Mouse (Mus musculus) cerebellum, adult 9-11 months (tissue): ENCODE data around the gene Ttyh1.
A peak's percentile ranks its signal among the peaks of the same experiment; 100 is the strongest.
"Not testable (repeated sequence)": the region's sequence is repeated elsewhere in the genome, so short reads cannot be mapped to it uniquely, and the experiment has no call there.

Experiments
- DNase-seq: peaks from one replicate; pipeline ENCODE4 v3.0.0; 2022

Ttyh1 gene

DNA sequence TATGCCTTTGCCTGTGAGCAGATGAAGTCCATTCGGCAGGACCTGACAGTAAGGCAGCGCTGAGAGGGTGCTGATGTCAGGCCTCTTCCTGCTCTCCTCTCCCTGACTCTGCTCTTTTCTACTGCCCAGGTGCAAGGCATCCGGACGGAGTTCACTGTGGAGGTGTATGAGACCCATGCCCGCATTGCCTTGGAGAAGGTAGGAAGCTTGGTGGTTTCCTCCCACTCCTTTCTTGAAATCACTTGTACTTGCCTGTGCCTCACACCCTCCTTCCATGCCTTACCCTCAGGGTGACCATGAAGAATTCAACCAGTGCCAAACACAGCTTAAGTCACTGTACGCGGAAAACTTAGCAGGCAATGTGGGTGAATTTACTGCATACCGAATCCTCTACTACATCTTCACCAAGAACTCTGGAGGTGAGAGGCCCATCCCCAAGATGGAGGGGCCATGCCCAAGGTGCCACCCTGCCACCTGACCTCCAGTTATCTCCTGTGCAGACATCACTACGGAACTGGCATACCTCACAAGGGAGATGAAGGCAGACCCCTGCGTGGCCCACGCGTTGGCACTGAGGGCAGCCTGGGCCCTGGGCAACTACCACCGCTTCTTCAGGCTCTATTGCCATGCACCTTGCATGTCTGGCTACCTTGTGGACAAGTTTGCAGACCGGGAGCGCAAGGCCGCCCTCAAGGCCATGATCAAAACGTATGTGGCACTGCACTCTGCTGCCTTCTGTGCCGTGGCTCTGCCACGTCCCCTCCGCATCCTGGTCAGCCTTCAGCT, 25.8 kb downstream of the Ttyh1 start:
- DNase-seq, result peak; percentile 41

DNA sequence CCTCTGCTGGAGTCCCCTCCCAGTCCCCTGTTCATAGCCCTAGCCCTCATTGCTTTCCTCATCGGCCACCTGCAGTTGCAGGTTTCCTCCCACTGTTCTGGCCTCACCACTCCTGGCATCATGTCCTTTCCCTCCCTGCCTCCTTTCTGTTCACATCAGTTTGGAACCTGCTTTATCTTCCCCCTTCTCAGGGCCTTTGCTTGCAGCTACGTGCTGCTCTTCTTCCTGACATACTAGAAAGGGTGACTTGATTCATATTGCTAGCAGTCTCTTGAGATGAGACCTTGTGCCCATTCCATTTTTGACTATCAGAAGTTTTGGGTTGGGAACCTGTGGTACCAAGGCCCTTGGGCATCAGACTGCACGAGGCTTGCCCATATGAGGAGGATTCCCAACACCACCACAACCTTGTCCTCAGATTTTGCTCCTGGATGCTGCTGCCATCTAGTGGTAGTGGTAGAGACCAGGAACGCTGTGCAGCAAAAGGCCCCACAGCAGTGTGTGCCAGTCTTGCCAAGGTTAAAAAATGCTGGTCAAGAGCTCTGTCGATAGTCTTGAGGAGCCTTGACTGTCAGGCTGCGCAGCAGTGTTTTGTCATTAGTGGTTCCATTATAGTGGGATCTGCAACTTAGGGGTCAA, 26.5 kb downstream of the Ttyh1 start:
- DNase-seq, result peak; percentile 74

DNA sequence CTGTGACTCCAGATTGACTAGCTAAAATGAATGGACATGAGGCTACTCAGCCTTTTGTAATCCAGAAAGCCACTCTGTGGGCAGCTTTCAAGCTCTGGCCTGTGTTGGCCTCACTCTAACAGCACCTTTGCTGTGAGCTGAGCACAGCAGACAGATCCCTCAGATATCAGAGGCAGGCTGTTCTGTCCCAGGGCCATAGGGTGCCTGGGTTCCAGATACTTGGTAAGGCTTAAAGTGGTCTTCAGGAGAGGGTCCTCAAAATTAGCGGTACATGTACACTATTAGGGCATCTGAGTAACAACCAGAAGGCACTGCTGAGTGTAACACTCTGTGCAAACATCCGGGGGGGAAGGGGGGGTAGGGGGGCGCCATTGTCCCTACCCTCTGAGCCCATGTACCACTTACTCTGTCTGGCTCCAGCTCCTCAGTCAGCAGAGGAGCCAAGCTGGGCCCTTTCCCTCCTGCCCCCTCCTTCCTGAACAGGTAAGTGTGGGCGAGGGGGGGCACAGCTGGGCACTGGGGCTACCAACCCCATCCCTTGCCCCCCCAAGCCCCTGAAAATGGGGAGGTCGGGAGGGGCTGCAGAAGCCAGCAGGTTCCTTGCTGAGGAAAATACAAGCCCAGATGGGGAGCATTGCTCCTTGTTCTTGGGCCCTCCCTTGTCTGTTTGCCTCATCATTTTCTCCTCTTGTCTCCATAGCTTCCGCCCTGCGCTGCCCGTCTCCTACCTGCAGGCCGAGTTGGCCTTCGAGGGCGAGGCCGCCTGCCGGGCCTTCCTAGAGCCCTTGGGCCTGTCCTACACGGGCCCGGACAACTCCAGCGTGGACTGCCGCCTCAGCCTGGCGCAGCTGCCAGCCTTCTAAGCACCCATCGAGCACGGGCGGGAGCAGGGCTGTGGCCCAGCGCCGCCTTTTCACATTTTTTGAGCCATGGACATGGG, 27.3 kb downstream of the Ttyh1 start:
- peak; percentile 65 for DNase-seq

DNA sequence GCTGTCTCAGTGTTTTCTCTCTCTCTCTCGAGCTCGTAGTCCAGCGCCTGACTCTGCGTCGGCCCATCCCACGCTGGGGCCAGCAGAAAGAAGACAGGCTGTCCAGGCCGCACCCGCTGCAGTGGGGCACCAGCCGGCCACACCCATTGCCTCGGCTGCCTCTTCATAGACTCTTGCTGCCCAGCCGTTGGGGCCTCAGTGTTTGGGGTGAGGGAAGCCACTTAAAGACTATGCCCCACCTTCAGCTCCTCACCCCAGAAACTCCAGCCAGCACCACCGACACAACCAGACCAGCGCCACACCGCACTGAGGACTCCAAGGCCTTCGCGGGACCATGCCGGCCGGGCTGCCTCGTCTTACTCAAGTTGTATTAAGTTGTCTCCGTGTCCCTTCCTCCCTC, 28.2 kb downstream of the Ttyh1 start:
- peak; percentile 55 for DNase-seq

DNA sequence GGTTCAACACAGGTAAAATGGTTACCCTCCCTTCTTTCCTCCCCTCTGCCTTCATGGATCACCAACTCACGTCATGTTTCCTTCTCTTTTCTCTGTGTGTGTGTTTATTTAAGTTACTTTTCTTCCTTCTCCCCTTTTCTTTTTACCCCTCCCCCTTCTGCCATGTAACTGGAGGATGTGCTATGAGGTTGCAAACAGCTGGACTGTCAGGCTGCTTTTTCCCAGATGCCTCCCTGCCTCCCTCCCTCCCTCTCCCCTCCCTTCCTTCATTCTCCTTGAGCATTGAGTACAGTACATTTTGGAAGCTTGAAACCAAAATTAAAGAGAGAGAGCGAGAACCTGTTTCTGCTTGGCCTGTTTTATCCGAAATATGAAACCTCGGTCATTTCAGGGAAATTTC, 28.6 kb downstream of the Ttyh1 start:
- DNase-seq, result no peak

DNA sequence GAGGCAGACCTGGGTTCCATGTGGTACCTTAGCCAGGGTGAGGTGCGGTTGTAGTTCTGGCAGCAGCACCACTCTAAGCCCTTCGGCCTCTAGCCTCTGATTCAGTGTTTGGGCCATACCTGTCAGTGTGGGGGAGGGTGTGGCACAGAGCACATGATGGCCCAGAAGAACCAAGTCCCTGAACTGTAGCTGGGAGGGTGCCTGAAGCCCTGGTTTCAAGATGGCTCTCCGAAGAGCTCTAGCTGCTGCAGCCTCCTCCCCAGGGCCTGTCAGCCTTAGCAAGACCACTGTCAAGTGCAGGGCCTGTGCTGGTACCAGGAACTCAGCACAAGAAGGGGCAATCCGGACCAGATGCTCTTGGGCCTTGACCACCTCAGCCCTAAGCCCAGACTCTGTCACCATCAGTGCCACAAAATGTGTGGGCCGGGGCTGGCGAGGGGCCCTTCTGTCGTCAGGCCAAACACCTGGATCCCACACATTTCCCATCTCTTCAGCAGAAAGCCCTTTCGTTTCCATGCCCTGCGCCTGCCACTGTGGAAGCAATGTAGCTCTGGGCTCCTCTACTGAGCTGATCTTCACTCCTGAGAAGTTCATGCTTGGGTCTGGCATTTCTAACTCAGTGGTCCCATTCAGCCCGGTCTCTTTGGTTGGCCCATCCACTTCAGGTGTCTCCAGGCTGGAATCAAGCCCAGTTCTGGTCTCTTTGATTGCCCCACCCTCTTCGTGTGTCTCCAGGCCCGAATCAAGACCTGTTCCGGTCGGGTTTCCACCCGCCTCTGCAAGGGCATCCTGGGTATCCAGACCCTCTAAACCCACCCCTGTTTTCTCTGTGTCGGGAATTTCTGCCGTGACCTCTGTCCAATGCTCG, 29.4 kb downstream of the Ttyh1 start:
- peak; percentile 76 for DNase-seq

DNA sequence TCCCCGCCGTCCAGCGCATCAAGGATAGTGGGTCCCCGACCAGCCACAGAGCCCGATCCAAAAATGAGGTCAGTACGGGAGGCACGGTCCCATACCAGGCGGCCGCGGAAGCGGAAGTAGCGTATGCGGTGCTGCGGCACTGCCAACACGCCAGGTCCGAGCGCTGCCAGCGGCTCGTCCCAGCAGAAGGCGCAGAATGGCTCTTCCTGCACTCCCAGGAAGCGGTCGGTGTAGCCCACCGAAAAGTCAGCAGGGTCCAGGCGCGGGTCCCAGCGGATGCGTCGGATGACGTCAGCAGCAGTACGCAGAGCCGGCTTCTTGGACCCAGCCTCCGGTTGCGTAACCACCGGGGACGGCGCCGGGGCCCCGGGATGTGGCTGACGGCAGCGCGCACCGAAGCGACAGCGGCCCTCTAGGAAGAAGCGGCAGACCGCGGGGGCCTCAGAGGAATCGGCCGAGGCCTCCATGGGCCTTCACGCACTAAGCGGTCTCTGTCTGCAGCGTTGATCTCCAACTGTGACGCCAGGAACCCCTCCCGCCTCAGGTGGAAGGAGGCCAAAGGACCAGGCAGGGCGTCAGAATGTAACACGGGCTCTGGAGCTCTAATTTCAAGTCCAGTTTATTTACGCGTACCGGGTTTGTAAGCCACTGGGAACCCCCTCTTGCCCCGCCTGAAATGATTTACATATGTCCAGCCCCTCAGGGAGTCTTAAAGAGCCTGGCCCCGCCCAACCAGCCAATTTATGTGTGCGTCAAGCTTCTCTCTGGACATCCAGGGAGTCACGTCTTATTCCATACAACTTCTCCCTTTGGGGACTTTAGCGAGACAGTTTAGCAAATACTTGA, 30.2 kb downstream of the Ttyh1 start:
- peak; percentile 93 for DNase-seq

DNA sequence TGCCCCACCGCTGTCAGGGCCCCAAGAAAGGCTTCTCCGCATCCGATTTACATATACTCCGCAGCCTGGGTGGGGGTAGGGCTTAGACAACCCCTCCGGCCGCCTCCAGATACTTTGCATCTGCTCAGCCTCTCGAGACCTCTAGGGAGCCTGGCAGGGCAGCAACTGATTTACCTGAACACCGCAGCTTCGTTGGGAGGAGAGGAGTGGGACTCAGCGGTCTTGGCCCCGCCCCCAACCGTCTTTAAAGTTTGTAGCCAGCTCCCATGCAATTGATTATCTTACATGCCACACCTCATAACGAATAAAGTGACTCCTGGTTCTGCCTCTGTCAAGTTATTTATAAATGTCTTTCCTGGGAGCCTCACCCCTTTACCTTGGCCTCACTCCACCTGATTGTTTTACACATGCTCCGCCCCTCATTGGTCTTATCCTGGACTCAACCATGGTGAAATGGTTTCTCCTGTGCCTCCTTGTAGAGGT, 30.9 kb downstream of the Ttyh1 start, which contains the start of gene Leng9:
Gene Leng9 (minus strand): TSS at position 316 of the 483 bp plus-strand sequence.
- peak; percentile 85 for DNase-seq

DNA sequence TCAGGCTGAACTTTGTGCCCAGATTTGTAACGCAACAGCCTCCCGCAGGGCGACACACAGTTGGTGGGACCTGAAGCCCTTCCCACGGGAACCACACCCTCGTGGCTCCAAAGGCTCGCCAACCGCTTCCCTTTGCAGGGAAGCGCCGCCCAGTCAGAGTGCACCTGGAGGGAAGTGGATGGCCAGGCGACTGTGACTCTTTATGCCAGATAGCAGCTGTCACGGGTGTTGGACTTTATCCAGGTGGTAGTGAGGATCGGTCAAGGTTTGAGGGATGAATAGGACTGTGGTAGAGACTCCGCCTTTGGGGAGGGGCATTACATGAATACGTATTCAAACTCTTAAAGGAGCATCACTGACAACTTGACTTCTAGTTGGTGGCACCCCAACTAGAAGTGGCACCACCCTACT, 31.6 kb downstream of the Ttyh1 start:
- DNase-seq, result peak; percentile 91

DNA sequence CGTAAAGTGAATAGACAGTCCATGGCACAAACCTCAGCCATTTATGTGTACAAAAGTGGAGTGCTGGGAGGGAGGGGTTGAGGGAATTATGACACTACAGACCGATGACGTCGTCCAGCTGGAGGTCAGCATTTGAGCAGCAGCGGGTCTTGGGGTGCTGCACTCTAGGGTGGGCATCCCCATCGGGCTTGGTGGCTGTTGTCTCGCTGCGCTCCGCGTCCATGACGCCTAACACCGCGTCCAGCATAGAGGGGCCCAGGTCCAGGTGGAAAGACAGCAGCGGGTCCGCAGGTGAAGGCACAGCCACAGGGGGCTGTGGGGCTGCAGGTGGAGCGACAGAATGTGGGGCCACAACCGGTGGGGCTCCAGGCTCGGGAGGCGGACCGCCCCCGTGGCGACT, 32.0 kb downstream of the Ttyh1 start:
- no peak for DNase-seq

DNA sequence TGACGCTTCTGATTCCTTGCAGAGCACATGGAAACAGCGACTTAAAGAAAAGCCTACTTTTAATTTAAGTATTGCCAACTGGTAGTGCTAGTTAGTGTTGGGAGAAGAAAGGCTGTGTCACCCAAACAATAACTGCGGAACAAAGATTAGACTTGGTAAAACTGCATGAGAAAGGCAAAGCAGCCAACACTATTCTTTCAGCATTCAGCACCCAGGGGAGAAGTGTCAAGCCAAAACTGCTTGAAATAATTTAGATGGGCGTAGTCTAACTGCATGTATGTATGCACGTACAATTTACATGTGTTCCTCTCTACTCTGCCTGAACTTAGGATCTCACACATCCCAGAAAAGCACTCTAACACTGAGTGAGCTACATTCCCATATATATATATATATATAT, 35.1 kb downstream of the Ttyh1 start:
- no peak for DNase-seq

DNA sequence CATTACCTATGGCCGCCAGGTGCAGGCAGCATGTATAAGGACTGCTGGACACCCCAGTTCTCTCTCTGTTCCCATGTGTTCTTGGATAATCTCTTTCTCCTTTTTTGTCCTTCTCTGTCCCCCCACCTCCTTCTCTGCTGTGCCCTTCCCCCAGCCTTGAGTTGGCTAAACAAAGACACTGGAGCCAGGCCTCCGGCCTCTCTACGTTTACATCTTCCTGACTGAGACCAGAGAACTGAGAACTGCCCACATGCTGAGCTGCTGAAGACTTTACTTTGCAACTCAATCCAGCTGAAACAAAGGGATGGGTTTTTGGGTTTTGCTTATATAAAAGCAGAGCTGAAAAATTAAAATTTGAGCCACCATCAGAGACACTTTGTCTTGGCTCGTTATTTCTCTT, 35.8 kb downstream of the Ttyh1 start:
- no peak for DNase-seq

DNA sequence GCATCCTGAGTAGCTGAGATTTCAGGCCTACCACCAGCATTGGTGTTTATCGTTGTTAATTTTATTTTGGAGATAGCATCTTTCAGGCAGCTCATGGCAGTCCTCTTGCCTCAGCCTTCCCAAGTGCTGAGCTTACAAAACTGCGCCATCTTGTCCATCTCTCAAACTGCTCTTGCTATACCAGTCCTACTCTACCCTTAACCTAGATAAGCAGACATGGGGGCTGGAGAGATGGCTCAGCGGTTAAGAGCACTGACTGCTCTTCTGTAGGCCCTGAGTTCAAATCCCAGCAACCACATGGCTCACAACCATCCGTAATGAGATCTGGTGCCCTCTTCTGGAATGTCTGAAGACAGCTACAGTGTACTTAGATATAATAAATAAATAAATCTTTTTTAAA, 42.4 kb downstream of the Ttyh1 start:
- not testable (repeated sequence) for DNase-seq

DNA sequence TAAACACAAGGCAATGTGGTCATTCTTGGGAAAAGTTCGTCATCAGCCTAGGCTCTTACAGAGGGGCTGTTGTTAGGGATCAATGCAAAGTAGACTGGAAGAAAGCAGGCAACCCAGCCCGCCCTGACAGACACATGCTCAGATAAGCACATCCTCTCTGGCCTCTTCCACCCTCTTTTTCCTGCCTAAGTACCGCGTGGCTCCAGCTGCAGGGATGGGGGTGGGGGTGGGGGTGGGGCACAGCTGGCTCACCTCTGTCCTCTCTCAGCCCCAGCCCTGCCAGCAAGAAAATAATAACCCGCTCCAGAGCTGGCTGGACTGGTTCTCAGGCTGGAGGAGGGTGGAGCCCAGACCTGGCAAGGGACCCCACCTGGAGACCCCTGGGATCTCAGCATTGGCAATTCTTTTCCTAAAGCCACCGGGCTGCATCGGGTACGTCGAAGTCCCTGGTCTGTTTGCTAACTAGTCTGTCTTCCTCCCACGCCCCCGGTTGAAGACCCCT, 44.4 kb downstream of the Ttyh1 start:
- no peak for DNase-seq

DNA sequence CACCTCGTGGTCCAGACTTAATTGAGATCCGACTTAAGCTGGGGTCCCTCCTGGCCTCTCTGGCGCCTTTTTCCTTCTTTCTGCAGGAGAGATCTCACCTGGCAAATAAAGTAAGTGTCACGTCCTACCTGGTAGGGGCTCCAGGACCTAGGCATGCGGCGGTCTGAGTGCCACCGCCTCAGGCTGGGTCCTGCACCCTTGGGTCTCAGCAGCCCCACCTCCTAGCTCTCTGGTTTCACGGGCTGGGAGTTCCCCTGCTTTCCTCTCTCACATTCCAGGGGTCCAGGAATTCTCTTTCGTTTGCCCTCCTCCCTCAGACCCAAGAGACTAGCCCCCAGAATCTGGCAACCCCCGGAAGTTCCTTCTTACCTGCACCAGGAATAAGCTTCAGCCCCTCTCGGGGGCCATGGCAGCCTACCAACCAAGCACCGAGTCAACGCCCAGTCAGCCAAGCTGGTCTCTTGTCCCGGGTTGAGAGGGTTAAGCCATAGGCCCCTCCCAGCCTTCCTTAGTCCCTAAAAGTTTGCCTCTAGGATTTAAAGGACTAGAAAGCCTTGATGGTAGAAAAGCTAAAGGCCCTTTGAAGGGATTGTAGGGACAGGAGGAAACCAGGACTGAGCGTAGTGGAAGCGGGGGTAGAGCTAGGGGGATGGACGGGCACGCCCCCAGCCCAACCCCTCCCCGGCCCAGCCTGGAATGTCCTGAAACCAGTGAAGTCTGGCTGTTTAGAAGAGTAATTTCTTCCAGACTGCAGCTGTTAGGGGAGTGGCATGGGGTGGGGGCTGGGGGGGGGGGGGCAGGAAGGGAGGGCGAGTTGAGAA, 45.1 kb downstream of the Ttyh1 start, which contains the start of gene Cdc42ep5:
Gene Cdc42ep5 (minus strand): TSS at position 771 of the 821 bp plus-strand sequence.
- no peak for DNase-seq

DNA sequence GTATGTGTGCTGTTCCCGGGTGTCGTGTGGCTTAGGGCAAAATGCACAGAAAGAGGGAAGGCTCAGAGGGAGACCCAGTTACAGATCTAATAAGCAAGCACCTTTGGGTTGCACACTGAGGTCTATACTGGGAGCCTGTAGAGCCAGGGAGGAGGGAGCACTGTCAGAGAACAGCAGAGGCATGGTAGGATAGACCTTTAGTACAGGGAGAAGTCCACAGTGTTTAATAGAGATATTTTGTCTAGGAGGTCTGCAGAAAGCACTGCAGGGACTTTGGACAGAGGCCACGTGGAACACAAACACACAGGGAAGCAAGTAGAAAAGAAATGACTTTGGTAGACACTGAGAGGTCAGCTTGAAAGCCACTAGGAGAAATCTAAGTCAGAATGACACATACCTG, 46.1 kb downstream of the Ttyh1 start:
- no peak for DNase-seq

DNA sequence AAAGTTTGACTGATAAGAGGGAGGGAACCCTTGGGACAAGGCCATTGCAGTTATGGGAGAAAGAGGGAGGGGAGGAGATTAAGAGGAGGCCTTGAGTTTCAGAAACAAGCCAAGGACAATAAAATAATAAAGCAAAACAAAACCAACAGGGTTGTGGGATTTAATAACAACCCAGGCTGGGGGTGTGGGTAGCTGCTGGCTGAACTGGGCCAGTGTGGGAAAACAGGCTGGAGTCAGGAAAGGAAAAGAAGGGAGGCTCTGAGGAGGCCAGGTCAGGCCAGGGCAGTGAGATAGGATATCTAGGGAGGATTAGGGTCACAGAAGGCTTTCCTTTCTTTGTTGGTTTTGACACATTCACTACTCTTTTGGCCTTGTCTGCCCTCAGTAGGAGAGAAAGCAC, 47.9 kb downstream of the Ttyh1 start:
- DNase-seq, result no peak

DNA sequence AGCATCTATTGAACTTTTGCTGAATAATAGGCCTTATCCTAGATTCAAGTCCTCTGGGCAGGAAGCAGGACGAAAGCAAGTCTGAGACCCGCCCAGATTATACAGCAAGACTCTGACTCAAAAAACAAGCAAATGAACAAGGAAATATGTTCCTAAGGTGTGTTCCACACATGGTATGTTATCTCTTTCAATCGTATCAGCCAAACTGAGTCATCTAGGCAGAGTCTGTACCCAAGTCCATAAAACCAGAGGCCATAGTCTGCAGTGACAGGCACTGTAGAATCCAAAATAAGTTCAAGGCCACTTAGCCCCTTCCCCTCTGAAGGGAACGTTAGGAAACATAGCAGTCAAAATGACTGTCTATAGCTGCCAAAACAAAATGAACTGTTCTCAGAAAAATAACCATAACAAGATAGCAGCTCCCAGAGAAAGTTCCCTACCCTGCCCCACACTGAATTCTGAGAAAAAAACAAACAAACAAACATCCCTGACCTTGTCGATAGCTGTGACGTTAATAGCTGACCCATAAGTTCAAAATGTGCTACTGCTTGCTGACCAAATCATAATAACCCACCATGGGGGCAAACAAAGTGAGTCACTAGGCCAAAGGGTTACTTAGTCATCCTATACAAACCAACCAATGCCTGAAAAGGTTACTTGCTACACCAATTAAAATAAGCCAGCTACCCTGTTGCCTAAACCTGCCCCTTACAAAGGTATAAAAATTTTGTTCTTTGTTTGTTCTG, 51.2 kb downstream of the Ttyh1 start:
- no peak for DNase-seq

DNA sequence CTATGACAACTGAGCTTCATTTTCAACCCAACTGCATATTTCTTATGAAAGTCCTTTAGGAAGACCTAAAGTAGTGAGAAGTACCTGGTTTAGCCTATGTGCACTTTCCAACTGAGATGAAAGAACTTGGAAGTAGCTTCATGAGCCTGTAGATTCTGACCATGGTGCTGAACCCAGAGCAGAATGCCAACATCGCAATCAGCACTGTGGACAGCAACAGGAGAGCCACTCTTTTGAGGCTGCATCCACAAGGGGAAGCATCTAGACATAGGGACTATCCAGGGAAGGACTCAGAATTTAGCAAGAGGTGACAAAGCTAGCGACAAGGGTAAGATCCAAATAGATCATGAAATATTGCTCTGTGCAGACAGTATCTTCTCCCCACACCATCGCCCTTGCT, 59.2 kb downstream of the Ttyh1 start:
- DNase-seq, result no peak
